Mouse (Mus musculus) thymus, adult 2 months (tissue): ENCODE measurements around the gene Mtrf1. TPM values are rescaled to one million over a fixed set of nuclear protein-coding genes. Genes with fewer than 3 reads are reported as not detected.

Experiments used
- DNase-seq: peaks from one replicate; pipeline ENCODE4 v3.0.0; 2021
- H3K27ac ChIP-seq: fragments of 200-500 bp; 2 replicates; pipeline ENCODE4 v1.5.1; 2012; ENCODE audit warnings: low read length, control low read depth; ENCODE audit not compliant: control insufficient read depth, insufficient read depth
- H3K27me3 ChIP-seq: fragments of 200-500 bp; 2 replicates; pipeline ENCODE4 v1.6.1; 2012; ENCODE audit warnings: mild to moderate bottlenecking, low read length, moderate library complexity, mixed read lengths; ENCODE audit not compliant: control insufficient read depth, insufficient read depth
- H3K36me3 ChIP-seq: fragments of 200-500 bp; 2 replicates; pipeline ENCODE4 v1.6.1; 2012; ENCODE audit warnings: mild to moderate bottlenecking, low read length, moderate library complexity; ENCODE audit not compliant: control insufficient read depth, insufficient read depth
- H3K4me1 ChIP-seq: fragments of 200-500 bp; replicated peaks from 2 replicates; pipeline ENCODE4 v1.6.1; 2012; ENCODE audit warnings: low read length; ENCODE audit not compliant: control insufficient read depth, insufficient read depth
- H3K4me3 ChIP-seq: fragments of 200-500 bp; 2 replicates; pipeline ENCODE4 v1.5.1; 2012; ENCODE audit warnings: mild to moderate bottlenecking, low read length, control low read depth, moderate library complexity; ENCODE audit not compliant: control insufficient read depth, insufficient read depth
- CTCF ChIP-seq: fragments of 200-500 bp; IDR thresholded peaks from 2 replicates; pipeline ENCODE4 v1.5.1; 2012; ENCODE audit warnings: mild to moderate bottlenecking, control low read depth, low read length, moderate library complexity, borderline replicate concordance; ENCODE audit not compliant: control insufficient read depth, poor library complexity, insufficient read depth; ENCODE audit errors: extremely low read depth
- POLR2A ChIP-seq: fragments of 200-500 bp; IDR thresholded peaks from 2 replicates; pipeline ENCODE4 v1.6.1; 2012; ENCODE audit warnings: mild to moderate bottlenecking, low read length, control low read depth, moderate library complexity; ENCODE audit not compliant: control insufficient read depth, poor library complexity, insufficient read depth; ENCODE audit errors: extremely low read depth
- WGBS: fragments of 180-500 bp; shearing (Covaris S2); methylation state at CpG from one replicate; pipeline ENCODE4 v1.1.7; 2018; 5-methylcytosine and 5-hydroxymethylcytosine counted together
- polyA plus RNA-seq: library from polyadenylated mRNA; depleted of rRNA; stranded (reverse); fragments of >200 nt; gene quantifications from 2 replicates; pipeline ENCODE4 v1.2.3, GENCODE M21; 2012

Mtrf1 gene
- polyA plus RNA-seq, 1 experiment, result 1.6 TPM

GRCm38 (mm10) chr14:79390265-79390926 lies 7.2 kb upstream of the Mtrf1 start, which contains the start of gene Naa16:
Gene Naa16, minus strand, starts transcription at chr14:79390778.
- WGBS, result under 1% methylated on average over 71 of the region's 71 CpGs
- no peaks in the 10 kb centered on the region for H3K27me3 ChIP-seq
- H3K36me3 ChIP-seq, result peaks cover 10% of the 10 kb centered on the region; the same call in 1 of the 2 replicates
- H3K4me1 ChIP-seq, result peaks cover 3% of the 10 kb centered on the region
- H3K4me3 ChIP-seq, result peak within 1 kb of the TSS; percentile 84
- TF ChIP-seq CTCF (peak; percentile 76), POLR2A (peak; percentile 91; the same call in 1 of the 2 replicates)
- H3K27ac ChIP-seq, result peak within 1 kb of the TSS; percentile 78
- peak; percentile 95 for DNase-seq

- TF ChIP-seq CTCF (no peak), POLR2A (no peak)
- Histone ChIP-seq H3K4me3 (no peak overlapping the region), H3K27me3 (no peaks in the 10 kb centered on the region), H3K4me1 (peaks cover 3% of the 10 kb centered on the region), H3K27ac (no peak overlapping the region; the same call in 1 of the 2 replicates), H3K36me3 (no peaks in the 10 kb centered on the region)
- 2% methylated on average over 1 of the region's 1 CpGs for WGBS
- DNase-seq, result no peak
These were observed 4.3 kb upstream of the Mtrf1 start for GRCm38 (mm10) chr14:79393289-79393688.

GRCm38 (mm10) chr14:79394564-79394963 lies 3.0 kb upstream of the Mtrf1 start:
- Histone ChIP-seq H3K4me3 (no peak overlapping the region), H3K27me3 (no peaks in the 10 kb centered on the region), H3K27ac (no peak overlapping the region), H3K4me1 (peaks cover 3% of the 10 kb centered on the region), H3K36me3 (no peaks in the 10 kb centered on the region)
- peak; percentile 61 for DNase-seq
- no peak for TF ChIP-seq POLR2A
- no peak for TF ChIP-seq CTCF

- WGBS, result 98% methylated on average over 2 of the region's 2 CpGs
- no peaks in the 10 kb centered on the region for H3K27me3 ChIP-seq
- DNase-seq, result no peak
- TF ChIP-seq POLR2A (no peak), CTCF (no peak)
- H3K27ac ChIP-seq, result no peak overlapping the region
- no peaks in the 10 kb centered on the region for H3K4me1 ChIP-seq
- H3K36me3 ChIP-seq, result no peaks in the 10 kb centered on the region
- no peak overlapping the region for H3K4me3 ChIP-seq
These were observed 10.1 kb downstream of the Mtrf1 start for GRCm38 (mm10) chr14:79407641-79408040.

- H3K27ac ChIP-seq, result no peak overlapping the region
- H3K36me3 ChIP-seq, result no peaks in the 10 kb centered on the region
- WGBS, result 94% methylated on average over 6 of the region's 6 CpGs
- H3K4me3 ChIP-seq, result no peak overlapping the region
- H3K27me3 ChIP-seq, result no peaks in the 10 kb centered on the region
- DNase-seq, result no peak
- no peak for TF ChIP-seq CTCF
- TF ChIP-seq POLR2A, result no peak
- no peaks in the 10 kb centered on the region for H3K4me1 ChIP-seq
These were observed 11.8 kb downstream of the Mtrf1 start for GRCm38 (mm10) chr14:79409278-79409830.

- no peak overlapping the region for H3K27ac ChIP-seq
- H3K4me3 ChIP-seq, result no peak overlapping the region
- TF ChIP-seq POLR2A, result no peak
- TF ChIP-seq CTCF, result no peak
- WGBS, result 96% methylated on average over 2 of the region's 2 CpGs
- H3K27me3 ChIP-seq, result no peaks in the 10 kb centered on the region
- no peak for DNase-seq
- H3K36me3 ChIP-seq, result no peaks in the 10 kb centered on the region
- H3K4me1 ChIP-seq, result no peaks in the 10 kb centered on the region
These were observed 13.1 kb downstream of the Mtrf1 start for GRCm38 (mm10) chr14:79410662-79411061.

GRCm38 (mm10) chr14:79413121-79413520 lies 15.5 kb downstream of the Mtrf1 start:
- WGBS, result 97% methylated on average over 6 of the region's 6 CpGs
- Histone ChIP-seq H3K36me3 (no peaks in the 10 kb centered on the region; the same call in 1 of the 2 replicates), H3K27me3 (no peaks in the 10 kb centered on the region), H3K4me3 (no peak overlapping the region), H3K27ac (no peak overlapping the region), H3K4me1 (no peaks in the 10 kb centered on the region)
- TF ChIP-seq POLR2A (no peak), CTCF (no peak)
- DNase-seq, result no peak
